Mouse (Mus musculus) liver, embryonic 15.5 days (tissue): Measurements from ENCODE around the gene Dnah11. TPM values are rescaled to one million over a fixed set of nuclear protein-coding genes. Genes with fewer than 3 reads are reported as not detected.

ENCODE experiments used
- ATAC-seq: fragments of 200-750 bp; cut with Nextera tagmentation; 2 replicates; pipeline ENCODE4 v1.8.0; 2017; ENCODE audit warnings: moderate number of reproducible peaks, mild to moderate bottlenecking, moderate library complexity; ENCODE audit not compliant: insufficient read depth
- H3K27ac ChIP-seq: fragments of 300-500 bp; sonication (generic); replicated peaks from 2 replicates; pipeline ENCODE4 v1.5.1; 2015; ENCODE audit warnings: mild to moderate bottlenecking, inconsistent platforms
- H3K27me3 ChIP-seq: fragments of 300-500 bp; sonication (generic); 2 replicates; pipeline ENCODE4 v1.6.1; 2015; ENCODE audit warnings: mild to moderate bottlenecking, inconsistent platforms
- H3K36me3 ChIP-seq: fragments of 300-500 bp; sonication (generic); replicated peaks from 2 replicates; pipeline ENCODE4 v1.6.1; 2015; ENCODE audit warnings: moderate library complexity, mild to moderate bottlenecking, inconsistent platforms
- H3K4me1 ChIP-seq: fragments of 300-500 bp; sonication (generic); replicated peaks from 2 replicates; pipeline ENCODE4 v1.6.1; 2015; ENCODE audit warnings: inconsistent platforms
- H3K4me2 ChIP-seq: fragments of 300-500 bp; sonication (generic); 2 replicates; pipeline ENCODE4 v1.6.1; 2015; ENCODE audit warnings: moderate library complexity, mild to moderate bottlenecking, inconsistent platforms
- H3K4me3 ChIP-seq: fragments of 300-500 bp; sonication (generic); replicated peaks from 2 replicates; pipeline ENCODE4 v1.5.1; 2015; ENCODE audit warnings: mild to moderate bottlenecking, inconsistent platforms
- H3K9ac ChIP-seq: fragments of 300-500 bp; sonication (generic); 2 replicates; pipeline ENCODE4 v1.6.1; 2015; ENCODE audit warnings: moderate library complexity, mild to moderate bottlenecking, inconsistent platforms
- H3K9me3 ChIP-seq: fragments of 300-500 bp; sonication (generic); replicated peaks from 2 replicates; pipeline ENCODE4 v1.6.1; 2016; ENCODE audit warnings: inconsistent platforms
- WGBS: fragments of 180-500 bp; shearing (Covaris S2); methylation state at CpG from one replicate; pipeline ENCODE4 v1.1.7; 2015; ENCODE audit warnings: mixed read lengths; ENCODE audit not compliant: insufficient replicate concordance; 5-methylcytosine and 5-hydroxymethylcytosine counted together
- polyA plus RNA-seq: library from polyadenylated mRNA; unstranded; fragments of >200 nt; fragmentation: Nextera tagmentation; extraction: Ambion mirVana; gene quantifications from 2 replicates; pipeline ENCODE4 v1.2.1, GENCODE M21; 2015

Dnah11 gene
- polyA plus RNA-seq, 1 experiment from 2014 or later, result 0.03 TPM

GRCm38 (mm10) chr12:117835371-117835770 lies 363.5 kb downstream of the Dnah11 start:
- H3K4me3 ChIP-seq, result no peak overlapping the region
- no peak overlapping the region for H3K4me2 ChIP-seq
- ATAC-seq, result no peak
- H3K27ac ChIP-seq, result no peak overlapping the region
- 0 out of 2 replicates have a peak, but pooled peaks cover 6% of the 10 kb centered on the region for H3K4me1 ChIP-seq
- no peaks in the 10 kb centered on the region for H3K36me3 ChIP-seq
- H3K9me3 ChIP-seq, result no peaks in the 10 kb centered on the region
- no peak overlapping the region for H3K9ac ChIP-seq
- no peaks in the 10 kb centered on the region for H3K27me3 ChIP-seq
- 61% methylated on average over 10 of the region's 10 CpGs for WGBS

DNA sequence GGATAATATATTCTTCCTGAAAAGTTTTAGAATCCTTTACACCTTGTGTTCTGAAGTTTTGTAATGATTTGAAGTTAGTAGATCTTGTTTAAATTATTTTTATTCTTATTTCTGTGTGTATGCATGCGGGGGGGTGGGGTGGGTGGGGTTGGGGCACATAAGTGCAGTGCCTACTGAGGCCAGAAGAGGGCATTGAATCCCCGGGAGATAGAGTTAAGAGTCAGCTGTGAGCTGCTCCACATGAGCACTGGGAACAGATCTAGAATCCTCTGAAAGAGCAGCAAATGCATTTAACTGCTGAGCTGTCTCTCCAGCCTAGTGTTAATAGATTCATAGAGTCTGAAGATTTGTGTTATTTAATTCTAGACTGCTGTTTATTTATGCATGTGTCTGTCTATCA lies 364.2 kb downstream of the Dnah11 start:
- ATAC-seq, result no peak

GRCm38 (mm10) chr12:117832190-117832589 lies 366.7 kb downstream of the Dnah11 start:
- H3K27me3 ChIP-seq, result no peaks in the 10 kb centered on the region
- H3K9me3 ChIP-seq, result no peaks in the 10 kb centered on the region
- H3K4me1 ChIP-seq, result 0 out of 2 replicates have a peak, but pooled peaks cover 6% of the 10 kb centered on the region
- no peak overlapping the region for H3K27ac ChIP-seq
- no peak for ATAC-seq
- 36% methylated on average over 5 of the region's 5 CpGs for WGBS
- no peaks in the 10 kb centered on the region for H3K36me3 ChIP-seq
- H3K4me2 ChIP-seq, result no peak overlapping the region
- no peak overlapping the region for H3K9ac ChIP-seq
- H3K4me3 ChIP-seq, result no peak overlapping the region

More for the DNA sequence above, 364.2 kb downstream of the Dnah11 start:
- Histone ChIP-seq H3K9ac (no peak overlapping the region), H3K27me3 (no peaks in the 10 kb centered on the region), H3K4me3 (no peak overlapping the region), H3K4me1 (0 out of 2 replicates have a peak, but pooled peaks cover 6% of the 10 kb centered on the region), H3K36me3 (no peaks in the 10 kb centered on the region), H3K27ac (no peak overlapping the region), H3K4me2 (no peak overlapping the region), H3K9me3 (no peaks in the 10 kb centered on the region)
- 59% methylated on average over 2 of the region's 2 CpGs for WGBS

DNA sequence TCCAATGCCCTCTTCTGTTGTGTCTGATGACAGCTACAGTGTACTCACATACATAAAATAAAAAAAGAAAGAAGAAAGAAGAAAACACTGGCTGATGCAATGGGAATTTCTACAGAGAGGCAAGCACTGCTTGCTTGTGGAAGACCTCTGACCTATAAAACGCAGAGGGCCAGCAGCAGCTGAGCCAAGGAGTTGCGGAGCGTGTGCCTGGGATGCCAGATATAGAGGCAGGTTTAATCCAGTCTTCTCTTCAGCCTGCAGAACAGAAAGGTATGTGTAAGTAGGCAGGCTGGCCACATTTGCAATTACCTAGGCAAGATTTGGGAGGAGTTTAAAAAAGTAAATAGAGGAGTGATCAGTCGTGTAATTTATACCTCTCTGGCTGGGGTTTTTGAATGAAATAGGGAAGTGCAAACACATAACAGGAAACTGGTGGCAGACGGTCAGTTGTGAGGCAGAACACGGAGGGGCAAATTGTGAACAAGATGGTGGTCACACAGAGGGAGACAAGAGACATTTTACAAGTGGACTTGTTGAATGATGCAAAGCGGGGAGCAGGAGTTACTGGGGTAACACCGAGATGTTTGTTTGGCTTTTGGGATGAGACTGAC lies 367.4 kb downstream of the Dnah11 start:
- Histone ChIP-seq H3K9me3 (no peaks in the 10 kb centered on the region), H3K4me3 (no peak overlapping the region), H3K4me2 (no peak overlapping the region), H3K9ac (no peak overlapping the region), H3K4me1 (0 out of 2 replicates have a peak, but pooled peaks cover 4% of the 10 kb centered on the region), H3K27ac (no peak overlapping the region), H3K27me3 (no peaks in the 10 kb centered on the region), H3K36me3 (no peaks in the 10 kb centered on the region)
- ATAC-seq, result no peak
- WGBS, result 39% methylated on average over 8 of the region's 8 CpGs

DNA sequence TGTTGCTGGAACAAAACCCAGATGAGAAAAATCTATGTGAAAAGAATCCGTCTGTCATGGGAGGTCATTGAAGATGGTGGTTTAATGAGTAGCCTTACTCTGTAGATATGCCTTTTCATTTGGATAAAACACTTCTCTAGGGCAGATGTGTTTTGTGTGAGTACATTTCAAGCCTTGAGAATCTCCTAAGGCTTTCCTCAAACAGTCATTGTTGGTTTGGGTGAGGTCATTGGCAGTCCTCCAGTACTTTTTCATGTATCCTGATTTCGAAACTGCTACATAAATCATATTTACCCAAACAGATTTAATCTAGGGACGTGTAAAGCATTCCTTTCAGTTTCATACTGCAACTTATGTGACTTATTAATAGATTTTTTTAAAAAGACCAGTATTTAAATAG lies 370.5 kb downstream of the Dnah11 start:
- Histone ChIP-seq H3K27me3 (no peaks in the 10 kb centered on the region), H3K36me3 (no peaks in the 10 kb centered on the region), H3K27ac (no peak overlapping the region), H3K9me3 (no peaks in the 10 kb centered on the region), H3K4me3 (no peak overlapping the region), H3K4me2 (no peak overlapping the region), H3K4me1 (no peaks in the 10 kb centered on the region), H3K9ac (no peak overlapping the region)
- ATAC-seq, result no peak
- 46% methylated on average over 3 of the region's 3 CpGs for WGBS

Other genes with a start within 250 kb of the Dnah11 start
- 5.3 and 5.5 TPM in 2 replicates for gene Sp4, start 102.4 kb upstream of the Dnah11 start, polyA plus RNA-seq